In the genomic region with DNA sequence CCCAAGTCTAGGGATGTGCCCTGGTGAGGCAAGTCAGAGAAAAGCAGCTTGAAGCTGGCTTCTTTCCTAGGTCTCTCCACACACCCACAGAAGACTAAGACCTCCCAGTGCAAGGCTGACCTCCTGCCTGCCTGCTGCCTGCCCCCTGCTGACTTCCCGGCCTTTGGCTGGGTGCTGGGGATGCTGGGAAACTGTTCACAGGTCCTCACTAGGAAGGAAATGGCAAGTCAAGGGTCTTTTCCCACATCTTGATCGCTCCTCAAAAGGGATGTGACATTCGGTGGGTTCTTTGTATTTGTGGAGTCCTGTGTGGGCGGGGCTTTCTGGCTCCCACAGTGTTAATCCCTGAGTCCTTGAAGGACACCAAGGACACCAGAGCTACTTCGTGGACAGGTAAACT, we compare ENCODE assay signal across 23 mouse cellular contexts. TPM values are rescaled to one million over a fixed set of nuclear protein-coding genes. Genes with fewer than 3 reads are reported as not detected.
DNase-seq lines count a peak whose midpoint lies in the region; TF ChIP-seq lines count a peak whose summit lies in the region.
"Had no signal": no experiment of that assay in that cellular context is flagged by ENCODE, and none has a peak within 500 bp of the region (broad histone marks: within the 10 kb centered on the region; RNA-seq: fewer than 3 reads in every experiment).

No protein-coding gene starts in this region.

- TF ChIP-seq POLR2A in myocyte (IDR thresholded peaks at IDR 0.05; ENCODE audit: insufficient read length, low read depth): no peak
- TF ChIP-seq POLR2A in kidney, adult 2 months (IDR thresholded peaks at IDR 0.05; ENCODE audit: low read depth, low read length): no peak

- peaks cover 8% of the 10 kb centered on the region for H3K4me1 ChIP-seq in kidney, adult 2 months (ENCODE audit: control insufficient read depth, insufficient read depth, low read length)

- no peak overlapping the region for H3K4me2 ChIP-seq in myocyte (ENCODE audit: low read depth)

- no peak overlapping the region for H3K4me3 ChIP-seq in myocyte
- no peak overlapping the region for H3K4me3 ChIP-seq in kidney, adult 2 months (ENCODE audit: insufficient read depth, low read depth, low read length)

- no peaks in the 10 kb centered on the region for H3K27me3 ChIP-seq in myocyte (ENCODE audit: control insufficient read depth, insufficient read depth, insufficient read length)
- no peaks in the 10 kb centered on the region for H3K27me3 ChIP-seq in kidney, adult 2 months (replicated peaks; ENCODE audit: control insufficient read depth, insufficient read depth, low read length)
- H3K27me3 ChIP-seq: Patski had no signal

- H3ac ChIP-seq in myocyte (ENCODE audit: control insufficient read depth, insufficient read length): no peak overlapping the region

- no peak overlapping the region for H3K27ac ChIP-seq in kidney, adult 2 months (ENCODE audit: insufficient read depth, low read depth, low read length)

- intact Hi-C loops in heart, postnatal 36 days (cut with DNase I): loop anchor here (5.0 to 10.0 kb wide), 3 partner anchors 33 to 251 kb away; a partner anchor contains a TSS

- no peaks in the 10 kb centered on the region for H3K79me2 ChIP-seq in myocyte (ENCODE audit: control insufficient read depth, insufficient read depth)

- DNase-seq in ES-CJ7 (ENCODE audit: low read depth, low spot score) (peak; percentile 53), ZHBTc4 (ENCODE audit: low read depth, low spot score) (peak; percentile 70)
- no peak for DNase-seq in kidney, adult 2 months
- DNase-seq in lung, postnatal 10 days: no peak
- no peak for DNase-seq in heart, postnatal 36 days
- DNase-seq: adrenal gland, adult 2 months; adrenal gland, adult 8-10 months; adrenal gland, postnatal 10 days; adrenal gland, postnatal 14 days; adrenal gland, postnatal 25 days; adrenal gland, postnatal 36 days; B cell, adult 2 months; cerebellum, adult 11 months; cerebellum, adult 11-12 months; cerebellum, adult 18-20 months; cerebellum, adult 2 months; cerebellum, adult 8-10 months had no signal

- TF ChIP-seq CTCF in kidney, adult 2 months (conservative IDR thresholded peaks at IDR 0.05; ENCODE audit: insufficient read depth, insufficient read length, low read depth, low read length): no peak

- no peaks in the 10 kb centered on the region for H3K36me3 ChIP-seq in myocyte (ENCODE audit: control insufficient read depth, insufficient read depth)
- H3K36me3 ChIP-seq in kidney, adult 2 months (ENCODE audit: control insufficient read depth, insufficient read depth, low read length): no peaks in the 10 kb centered on the region
- H3K36me3 ChIP-seq: G1E had no signal

- 78% methylated on average over 5 of the region's 5 CpGs for WGBS in kidney, adult 2 months

TF ChIP-seq in myocyte, 11 proteins besides CTCF, POLR2A, EP300 and RAD21:
- no peak for TF ChIP-seq E2F4 (IDR thresholded peaks at IDR 0.05; ENCODE audit: insufficient read depth)
- TF ChIP-seq POLR2AphosphoS2 (IDR thresholded peaks at IDR 0.05; ENCODE audit: insufficient read length, low read depth): peak; percentile 20
- TF ChIP-seq SRF (IDR thresholded peaks at IDR 0.05; ENCODE audit: control insufficient read depth, insufficient read length, low read depth): no peak
- no peak for TF ChIP-seq TCF3 (IDR thresholded peaks at IDR 0.05; ENCODE audit: insufficient read length, low read depth)
- TF ChIP-seq MAX (IDR thresholded peaks at IDR 0.05; ENCODE audit: low read depth): no peak
- TF ChIP-seq TCF12 (IDR thresholded peaks at IDR 0.05; ENCODE audit: insufficient read depth, poor library complexity, severe bottlenecking): no peak
- no peak for TF ChIP-seq REST (IDR thresholded peaks at IDR 0.05; ENCODE audit: insufficient read depth, insufficient read length)

RNA-seq across cellular contexts. Expression of a gene that starts 44.7 kb away (rescaled TPM):
- polyA plus RNA-seq in myocyte (2012; fragmentation: generic; extraction: Trizol): 97.1 TPM
- 0.10 and 1.5 TPM in 2 replicates for polyA plus RNA-seq in kidney, adult 2 months (2012; rRNA removed)
- total RNA-seq in heart, postnatal 36 days (2021): under 1 TPM; 0.86 to 0.95 TPM
- total RNA-seq: MEL had no signal
- polyA plus RNA-seq: activated CD4-positive, CD25-positive, alpha-beta regulatory T cell, adult 4 months; CD4-positive, CD25-positive, alpha-beta regulatory T cell, adult 4 months; G1E had no signal

RNA-seq across cellular contexts. Expression of a gene that starts 51.4 kb away (rescaled TPM):
- 22.3 TPM for polyA plus RNA-seq in myocyte (2012; fragmentation: generic; extraction: Trizol)
- 43.4 TPM in 2 replicates for polyA plus RNA-seq in kidney, adult 2 months (2012; rRNA removed)
- total RNA-seq in heart, postnatal 36 days (2021): 10 to 100 TPM; 37.1 to 45.6 TPM

Comparison
In these comparisons a context has a peak if more than half of its experiments do, and no peak if none do; other contexts are left out.
1. DNase-seq: peak in ES-CJ7 (single experiment) and ZHBTc4 (single experiment); none in kidney, adult 2 months (single experiment), lung, postnatal 10 days (single experiment) and heart, postnatal 36 days (0 of 2).
2. RNA of a gene that starts 44.7 kb away (polyA plus RNA-seq): 97.1 TPM in myocyte (single experiment); 0.10 to 1.5 TPM in kidney, adult 2 months; every median in the first group is over 10 times any median in the second.